Mouse (Mus musculus): Measurements from ENCODE around the gene Rgl1. TPM values are rescaled to one million over a fixed set of nuclear protein-coding genes. Genes with fewer than 3 reads are reported as not detected.

Gene Rgl1
- polyA plus RNA-seq, 1 experiment from 2014 or later = 32.7 TPM

Other genes with a start within 250 kb of the Rgl1 start
- gene Apobec4, start 15.8 kb downstream of the Rgl1 start, polyA plus RNA-seq (2014; fragmentation: Nextera tagmentation; extraction: Ambion mirVana) = 0.12 TPM in 1 of 2 replicates, not detected in the other
- 179 and 182 TPM in 2 replicates for gene Arpc5, start 191 bp upstream of the Rgl1 start, polyA plus RNA-seq (2014; fragmentation: Nextera tagmentation; extraction: Ambion mirVana)
- 2.4 and 2.7 TPM in 2 replicates for gene Ncf2, start 33.8 kb upstream of the Rgl1 start, polyA plus RNA-seq (2014; fragmentation: Nextera tagmentation; extraction: Ambion mirVana)
- 38.6 and 42.2 TPM in 2 replicates for gene Smg7, start 136.3 kb upstream of the Rgl1 start, polyA plus RNA-seq (2014; fragmentation: Nextera tagmentation; extraction: Ambion mirVana)
- 0.27 and 0.37 TPM in 2 replicates for gene Nmnat2, start 188.6 kb upstream of the Rgl1 start, polyA plus RNA-seq (2014; fragmentation: Nextera tagmentation; extraction: Ambion mirVana)